Mouse (Mus musculus): Measurements from ENCODE around the gene Zfp605. TPM values are rescaled to one million over a fixed set of nuclear protein-coding genes. Genes with fewer than 3 reads are reported as not detected.
"Not testable (repeated sequence)": the region's sequence is repeated elsewhere in the genome, so short reads cannot be mapped to it uniquely, and the experiment has no call there.

Gene Zfp605
- polyA plus RNA-seq, 1 experiment from 2014 or later, result 2.4 TPM

- not testable (repeated sequence) for H3K9me3 ChIP-seq (ENCODE audit: control insufficient read depth, low read length); H3K9ac ChIP-seq (ENCODE audit: low read length); ATAC-seq (ENCODE audit: insufficient number of reproducible peaks, insufficient read depth, low FRiP score, low read depth); H3K4me1 ChIP-seq (ENCODE audit: control insufficient read depth in 2 of 2, insufficient read depth in 2 of 2, low read length in 2 of 2); H3K27ac ChIP-seq (replicated peaks in 1 of 2; ENCODE audit: control insufficient read depth in 1 of 2, insufficient read depth in 1 of 2, low read depth in 2 of 2, low read length in 2 of 2); H3K4me2 ChIP-seq (ENCODE audit: low read length); H3K27me3 ChIP-seq (ENCODE audit: control insufficient read depth, insufficient read depth, low read length); H3K4me3 ChIP-seq (ENCODE audit: control insufficient read depth in 1 of 2, insufficient read depth in 1 of 2, low read depth in 1 of 2, low read length in 2 of 2)
- H3K36me3 ChIP-seq (ENCODE audit: control insufficient read depth, insufficient read depth, low read length), result peaks cover 20% of the 10 kb centered on the region
- 80% methylated on average over 3 of the region's 3 CpGs for WGBS
Observed at GRCm38 (mm10) chr5:110122380-110122779, 12.5 kb downstream of the Zfp605 start.

GRCm38 (mm10) chr5:110135293-110136086 is 25.6 kb downstream of the Zfp605 start, which contains the start of gene Chfr:
Chfr (plus strand) TSS chr5:110135842.
- Histone ChIP-seq H3K36me3 (ENCODE audit: control insufficient read depth, insufficient read depth, low read length) (peaks cover 18% of the 10 kb centered on the region), H3K9me3 (ENCODE audit: control insufficient read depth, low read length) (peaks cover 9% of the 10 kb centered on the region), H3K27ac (replicated peaks in 1 of 2; ENCODE audit: control insufficient read depth in 1 of 2, insufficient read depth in 1 of 2, low read depth in 2 of 2, low read length in 2 of 2) (peak within 1 kb of the TSS; percentile 49 to 75; a peak in 3 of 4 replicates), H3K4me1 (ENCODE audit: control insufficient read depth in 2 of 2, insufficient read depth in 2 of 2, low read length in 2 of 2) (peaks cover 0 to 5% of the 10 kb centered on the region in 2 experiments; a peak in 1 of 4 replicates), H3K27me3 (ENCODE audit: control insufficient read depth, insufficient read depth, low read length) (no peaks in the 10 kb centered on the region), H3K4me3 (ENCODE audit: control insufficient read depth in 1 of 2, insufficient read depth in 1 of 2, low read depth in 1 of 2, low read length in 2 of 2) (peak within 1 kb of the TSS; percentile 89 to 92), H3K9ac (ENCODE audit: low read length) (peak within 1 kb of the TSS; percentile 90), H3K4me2 (ENCODE audit: low read length) (peak within 1 kb of the TSS; percentile 86)
- WGBS, result 4% methylated on average over 46 of the region's 46 CpGs
- peak; percentile 99 for ATAC-seq (ENCODE audit: insufficient number of reproducible peaks, insufficient read depth, low FRiP score, low read depth)

GRCm38 (mm10) chr5:110136087-110136464 is 26.2 kb downstream of the Zfp605 start:
- peak overlapping the region; percentile 89 to 92 for H3K4me3 ChIP-seq (ENCODE audit: control insufficient read depth in 1 of 2, insufficient read depth in 1 of 2, low read depth in 1 of 2, low read length in 2 of 2)
- H3K27me3 ChIP-seq (ENCODE audit: control insufficient read depth, insufficient read depth, low read length), result no peaks in the 10 kb centered on the region
- H3K27ac ChIP-seq (replicated peaks in 1 of 2; ENCODE audit: control insufficient read depth in 1 of 2, insufficient read depth in 1 of 2, low read depth in 2 of 2, low read length in 2 of 2), result peak overlapping the region; percentile 49 to 75; a peak in 3 of 4 replicates
- peak overlapping the region; percentile 90 for H3K9ac ChIP-seq (ENCODE audit: low read length)
- ATAC-seq (ENCODE audit: insufficient number of reproducible peaks, insufficient read depth, low FRiP score, low read depth), result no peak
- peaks cover 24% of the 10 kb centered on the region for H3K36me3 ChIP-seq (ENCODE audit: control insufficient read depth, insufficient read depth, low read length)
- peak overlapping the region; percentile 86 for H3K4me2 ChIP-seq (ENCODE audit: low read length)
- peaks cover 5% of the 10 kb centered on the region; the same call in 1 of the 2 replicates for H3K9me3 ChIP-seq (ENCODE audit: control insufficient read depth, low read length)
- 3% methylated on average over 18 of the region's 18 CpGs for WGBS
- peaks cover 0 to 5% of the 10 kb centered on the region in 2 experiments; a peak in 1 of 4 replicates for H3K4me1 ChIP-seq (ENCODE audit: control insufficient read depth in 2 of 2, insufficient read depth in 2 of 2, low read length in 2 of 2)

- Histone ChIP-seq H3K27me3 (ENCODE audit: control insufficient read depth, insufficient read depth, low read length) (no peaks in the 10 kb centered on the region), H3K4me1 (ENCODE audit: control insufficient read depth in 2 of 2, insufficient read depth in 2 of 2, low read length in 2 of 2) (peaks cover 0 to 5% of the 10 kb centered on the region in 2 experiments; a peak in 1 of 4 replicates), H3K9me3 (ENCODE audit: control insufficient read depth, low read length) (peaks cover 5% of the 10 kb centered on the region; the same call in 1 of the 2 replicates), H3K4me2 (ENCODE audit: low read length) (no peak overlapping the region), H3K27ac (replicated peaks in 1 of 2; ENCODE audit: control insufficient read depth in 1 of 2, insufficient read depth in 1 of 2, low read depth in 2 of 2, low read length in 2 of 2) (no peak overlapping the region), H3K9ac (ENCODE audit: low read length) (no peak overlapping the region), H3K36me3 (ENCODE audit: control insufficient read depth, insufficient read depth, low read length) (peaks cover 37% of the 10 kb centered on the region), H3K4me3 (ENCODE audit: control insufficient read depth in 1 of 2, insufficient read depth in 1 of 2, low read depth in 1 of 2, low read length in 2 of 2) (no peak overlapping the region)
- 86% methylated on average over 3 of the region's 3 CpGs for WGBS
- ATAC-seq (ENCODE audit: insufficient number of reproducible peaks, insufficient read depth, low FRiP score, low read depth), result no peak
Observed at GRCm38 (mm10) chr5:110137816-110138215, 27.9 kb downstream of the Zfp605 start.

GRCm38 (mm10) chr5:110139325-110139724 is 29.4 kb downstream of the Zfp605 start:
- Histone ChIP-seq H3K27ac (replicated peaks in 1 of 2; ENCODE audit: control insufficient read depth in 1 of 2, insufficient read depth in 1 of 2, low read depth in 2 of 2, low read length in 2 of 2) (no peak overlapping the region), H3K9me3 (ENCODE audit: control insufficient read depth, low read length) (no peaks in the 10 kb centered on the region), H3K4me3 (ENCODE audit: control insufficient read depth in 1 of 2, insufficient read depth in 1 of 2, low read depth in 1 of 2, low read length in 2 of 2) (no peak overlapping the region), H3K4me2 (ENCODE audit: low read length) (no peak overlapping the region), H3K27me3 (ENCODE audit: control insufficient read depth, insufficient read depth, low read length) (no peaks in the 10 kb centered on the region), H3K9ac (ENCODE audit: low read length) (no peak overlapping the region), H3K36me3 (ENCODE audit: control insufficient read depth, insufficient read depth, low read length) (peaks cover 49% of the 10 kb centered on the region), H3K4me1 (ENCODE audit: control insufficient read depth in 2 of 2, insufficient read depth in 2 of 2, low read length in 2 of 2) (peaks cover 0 to 5% of the 10 kb centered on the region in 2 experiments; a peak in 1 of 4 replicates)
- ATAC-seq (ENCODE audit: insufficient number of reproducible peaks, insufficient read depth, low FRiP score, low read depth), result no peak
- 91% methylated on average over 3 of the region's 3 CpGs for WGBS

- 83% methylated on average over 7 of the region's 7 CpGs for whole genome bisulfite sequencing
- 0 out of 4 replicates have a peak, but pooled peaks cover 0 to 5% of the 10 kb centered on the region in 2 experiments for H3K4me1 ChIP-seq (ENCODE audit: control insufficient read depth in 2 of 2, insufficient read depth in 2 of 2, low read length in 2 of 2)
- H3K9ac ChIP-seq (ENCODE audit: low read length), result no peak overlapping the region
- H3K27ac ChIP-seq (replicated peaks in 1 of 2; ENCODE audit: control insufficient read depth in 1 of 2, insufficient read depth in 1 of 2, low read depth in 2 of 2, low read length in 2 of 2), result no peak overlapping the region
- H3K9me3 ChIP-seq (ENCODE audit: control insufficient read depth, low read length), result no peaks in the 10 kb centered on the region
- H3K36me3 ChIP-seq (ENCODE audit: control insufficient read depth, insufficient read depth, low read length), result peaks cover 60% of the 10 kb centered on the region
- ATAC-seq (ENCODE audit: insufficient number of reproducible peaks, insufficient read depth, low FRiP score, low read depth), result no peak
- no peaks in the 10 kb centered on the region for H3K27me3 ChIP-seq (ENCODE audit: control insufficient read depth, insufficient read depth, low read length)
- no peak overlapping the region for H3K4me3 ChIP-seq (ENCODE audit: control insufficient read depth in 1 of 2, insufficient read depth in 1 of 2, low read depth in 1 of 2, low read length in 2 of 2)
- no peak overlapping the region for H3K4me2 ChIP-seq (ENCODE audit: low read length)
Observed at GRCm38 (mm10) chr5:110140424-110140823, 30.5 kb downstream of the Zfp605 start.

- Histone ChIP-seq H3K27ac (replicated peaks in 1 of 2; ENCODE audit: control insufficient read depth in 1 of 2, insufficient read depth in 1 of 2, low read depth in 2 of 2, low read length in 2 of 2) (no peak overlapping the region), H3K27me3 (ENCODE audit: control insufficient read depth, insufficient read depth, low read length) (no peaks in the 10 kb centered on the region), H3K4me1 (ENCODE audit: control insufficient read depth in 2 of 2, insufficient read depth in 2 of 2, low read length in 2 of 2) (0 out of 4 replicates have a peak, but pooled peaks cover 0 to 5% of the 10 kb centered on the region in 2 experiments), H3K9ac (ENCODE audit: low read length) (no peak overlapping the region), H3K4me2 (ENCODE audit: low read length) (no peak overlapping the region), H3K36me3 (ENCODE audit: control insufficient read depth, insufficient read depth, low read length) (peaks cover 78% of the 10 kb centered on the region), H3K9me3 (ENCODE audit: control insufficient read depth, low read length) (no peaks in the 10 kb centered on the region), H3K4me3 (ENCODE audit: control insufficient read depth in 1 of 2, insufficient read depth in 1 of 2, low read depth in 1 of 2, low read length in 2 of 2) (no peak overlapping the region)
- WGBS, result 92% methylated on average over 2 of the region's 2 CpGs
- ATAC-seq (ENCODE audit: insufficient number of reproducible peaks, insufficient read depth, low FRiP score, low read depth), result no peak
Observed at GRCm38 (mm10) chr5:110142309-110142708, 32.4 kb downstream of the Zfp605 start.
